Mouse (Mus musculus) heart, adult 2 months (tissue): Measurements from ENCODE around the gene Gpr135.

Experiments
- CTCF ChIP-seq: fragments of 200-600 bp; IDR thresholded peaks from 2 replicates; pipeline ENCODE4 v1.8.1; 2022; ENCODE audit warnings: antibody characterized with exemption, mild to moderate bottlenecking, moderate library complexity
- POLR2A ChIP-seq: fragments of 200-500 bp; IDR thresholded peaks from 2 replicates; pipeline ENCODE4 v1.6.1; 2011; ENCODE audit warnings: mild to moderate bottlenecking, low read depth, low read length, control low read depth; ENCODE audit not compliant: insufficient read depth

DNA sequence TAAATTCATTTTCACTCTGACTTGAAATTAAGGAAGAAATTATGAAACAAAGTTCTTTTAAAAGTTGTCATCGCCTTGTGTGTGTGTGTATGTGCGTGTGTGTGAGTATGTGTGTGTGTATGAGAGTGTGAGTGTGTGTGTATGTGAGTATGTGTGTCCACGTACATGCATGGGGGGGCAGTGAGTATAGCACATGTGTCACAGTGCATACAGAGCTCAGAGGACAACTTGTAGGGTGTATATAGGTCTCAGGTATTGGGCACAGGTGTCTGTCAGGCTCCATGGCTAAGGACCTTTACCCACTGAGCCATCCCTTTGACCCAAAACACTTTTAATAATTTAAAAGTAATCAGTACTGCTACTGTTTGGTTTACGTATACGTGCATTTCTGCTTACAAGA is 33.1 kb upstream of the Gpr135 start:
- TF ChIP-seq POLR2A (no peak), CTCF (no peak)
